Mouse (Mus musculus) monocyte, adult 59 days (primary cell): Measurements from ENCODE around the gene Gdpd2. TPM values are rescaled to one million over a fixed set of nuclear protein-coding genes. Genes with fewer than 3 reads are reported as not detected.

Experiments
- total RNA-seq, 2 experiments: library from RNA; stranded (reverse); gene quantifications; one replicate each; pipeline ENCODE4 v1.2.4; 2023

Gdpd2 gene
- under 1 TPM in 1 of 2 experiments, not detected in 1; 0.18 TPM for total RNA-seq

GRCm38 (mm10) chrX:100729665-100730188 lies at the start of gene Gdpd2:
Gene Gdpd2, plus strand, starts transcription at chrX:100729873.

GRCm38 (mm10) chrX:100767181-100767884 lies 37.7 kb downstream of the Gdpd2 start, which contains the start of gene Dlg3:
Gene Dlg3, plus strand, starts transcription at chrX:100767722.

Other genes with a start within 250 kb of the Gdpd2 start
- gene Igbp1, start 235.6 kb upstream of the Gdpd2 start, total RNA-seq, result 10 to 100 TPM; 65.7 to 67.3 TPM
- gene Dgat2l6, start 205.0 kb upstream of the Gdpd2 start, total RNA-seq, result not detected
- not detected for gene Awat1, start 157.6 kb upstream of the Gdpd2 start, total RNA-seq
- not detected for gene P2ry4, start 135.0 kb upstream of the Gdpd2 start, total RNA-seq
- gene Arr3, start 124.4 kb upstream of the Gdpd2 start, total RNA-seq, result not detected
- under 1 TPM; 0.33 to 0.50 TPM for gene Kif4, start 104.1 kb upstream of the Gdpd2 start, total RNA-seq
- 10 to 100 TPM; 18.6 to 18.8 TPM for gene Pdzd11, start 103.3 kb upstream of the Gdpd2 start, total RNA-seq
- gene Dlg3, start 37.8 kb downstream of the Gdpd2 start, total RNA-seq, result 1 to 10 TPM; 1.7 to 2.5 TPM